Mouse (Mus musculus) kidney, adult 2 months (tissue): ENCODE results near the gene Rab8a. TPM values are rescaled to one million over a fixed set of nuclear protein-coding genes. Genes with fewer than 3 reads are reported as not detected.

Experiments used
- DNase-seq: peaks from one replicate; pipeline ENCODE4 v3.0.0; 2021
- H3K27ac ChIP-seq: fragments of 200-500 bp; 2 replicates; pipeline ENCODE4 v1.5.1; 2012; ENCODE audit warnings: low read depth, low read length, control low read depth, inconsistent platforms; ENCODE audit not compliant: insufficient read depth
- H3K27me3 ChIP-seq: fragments of 200-500 bp; replicated peaks from 2 replicates; pipeline ENCODE4 v1.6.1; 2012; ENCODE audit warnings: mild to moderate bottlenecking, moderate library complexity, low read length, inconsistent platforms; ENCODE audit not compliant: control insufficient read depth, insufficient read depth
- H3K36me3 ChIP-seq: fragments of 200-500 bp; 2 replicates; pipeline ENCODE4 v1.6.1; 2012; ENCODE audit warnings: mild to moderate bottlenecking, moderate library complexity, low read length, inconsistent platforms; ENCODE audit not compliant: control insufficient read depth, insufficient read depth
- H3K4me1 ChIP-seq: fragments of 200-500 bp; 2 replicates; pipeline ENCODE4 v1.6.1; 2011; ENCODE audit warnings: low read length; ENCODE audit not compliant: control insufficient read depth, insufficient read depth
- H3K4me3 ChIP-seq: fragments of 200-500 bp; 2 replicates; pipeline ENCODE4 v1.5.1; 2011; ENCODE audit warnings: mild to moderate bottlenecking, low read depth, low read length, control low read depth; ENCODE audit not compliant: insufficient read depth
- CTCF ChIP-seq: fragments of 200-500 bp; conservative IDR thresholded peaks from 2 replicates; pipeline ENCODE4 v1.5.1; 2011; ENCODE audit warnings: low read depth, mild to moderate bottlenecking, control low read depth, low read length, moderate library complexity, mixed read lengths; ENCODE audit not compliant: insufficient read depth, insufficient read length
- POLR2A ChIP-seq: fragments of 200-500 bp; IDR thresholded peaks from one replicate; pipeline ENCODE4 v1.6.1; 2011; ENCODE audit warnings: low read depth, low read length, control low read depth
- WGBS: fragments of 180-500 bp; shearing (Covaris S2); methylation state at CpG from one replicate; pipeline ENCODE4 v1.1.7; 2018; 5-methylcytosine and 5-hydroxymethylcytosine counted together
- polyA plus RNA-seq: library from polyadenylated mRNA; depleted of rRNA; stranded (reverse); fragments of >200 nt; gene quantifications from 2 replicates; pipeline ENCODE4 v1.2.3, GENCODE M21; 2012

Rab8a gene
- polyA plus RNA-seq, 1 experiment = 148 TPM

DNA sequence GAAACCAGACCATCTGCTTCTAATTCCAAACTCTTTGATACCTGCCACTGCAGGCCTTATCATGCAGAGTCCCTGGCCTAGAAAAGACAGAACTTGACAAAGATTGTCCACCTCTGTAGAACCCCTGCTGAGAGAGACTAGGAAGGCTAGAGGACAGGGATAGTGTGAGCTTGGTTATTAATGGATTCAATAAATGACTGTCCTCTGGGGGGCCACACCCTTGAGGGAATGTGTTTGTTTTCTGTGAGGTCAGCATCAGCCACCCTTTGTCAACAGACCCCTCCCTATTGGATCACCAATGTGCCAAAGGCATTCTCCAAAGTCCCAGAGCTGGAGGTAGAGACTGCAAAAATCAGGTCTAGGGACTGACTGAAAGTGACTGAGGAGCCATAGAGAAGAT is 31.1 kb downstream of the Rab8a start:
- DNase-seq = no peak
- H3K36me3 ChIP-seq = no peaks in the 10 kb centered on the region
- no peaks in the 10 kb centered on the region for H3K27me3 ChIP-seq

DNA sequence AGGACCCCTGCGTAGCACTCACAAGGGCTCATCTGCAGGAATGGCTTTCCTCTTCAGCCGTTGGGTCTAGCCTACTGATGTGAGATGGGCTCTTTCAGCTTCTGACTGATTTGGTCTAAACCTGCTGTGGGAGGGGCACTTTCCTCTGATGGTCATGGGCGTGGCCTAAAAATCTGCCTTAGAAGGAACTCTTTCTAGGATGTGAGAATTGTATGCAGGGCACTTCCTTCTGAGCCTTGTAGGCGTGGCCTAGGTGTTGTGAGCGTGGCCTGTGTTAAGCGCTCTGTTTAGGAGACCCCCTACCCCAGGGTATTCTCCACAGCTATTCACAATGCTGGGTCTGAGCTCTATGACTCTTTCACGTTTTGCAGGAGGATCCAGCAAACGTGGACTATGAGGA is 37.0 kb downstream of the Rab8a start:
- 68% methylated on average over 8 of the region's 8 CpGs for WGBS
- H3K27me3 ChIP-seq = no peaks in the 10 kb centered on the region
- H3K4me1 ChIP-seq = no peaks in the 10 kb centered on the region
- no peak overlapping the region for H3K27ac ChIP-seq
- H3K36me3 ChIP-seq = no peaks in the 10 kb centered on the region
- no peak for TF ChIP-seq POLR2A
- no peak for TF ChIP-seq CTCF
- no peak for DNase-seq
- H3K4me3 ChIP-seq = no peak overlapping the region

More for the DNA sequence above, 31.1 kb downstream of the Rab8a start:
- Histone ChIP-seq H3K27ac (no peak overlapping the region), H3K4me1 (no peaks in the 10 kb centered on the region), H3K4me3 (no peak overlapping the region)
- no peak for TF ChIP-seq CTCF
- no peak for TF ChIP-seq POLR2A

DNA sequence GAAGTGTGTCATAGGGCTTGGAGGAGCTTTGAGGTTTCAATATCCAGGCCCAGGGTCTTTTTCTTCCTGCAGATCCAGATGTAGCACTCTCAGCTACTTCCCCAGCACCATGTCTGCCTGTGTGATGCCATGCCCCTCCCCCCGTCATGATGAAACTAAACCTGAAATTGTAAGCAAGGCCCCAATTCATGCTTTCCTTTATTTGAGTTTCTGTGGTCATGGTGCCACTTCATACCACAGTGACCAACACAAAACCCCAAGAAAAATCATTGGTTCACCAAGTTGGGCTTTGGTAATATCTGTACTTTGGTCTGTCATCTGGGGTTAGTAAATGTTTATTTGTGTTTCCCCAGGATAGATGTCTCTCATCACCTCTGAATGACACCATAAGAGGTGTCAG is 47.6 kb downstream of the Rab8a start:
- no peak for DNase-seq
- Histone ChIP-seq H3K4me1 (no peaks in the 10 kb centered on the region), H3K27ac (no peak overlapping the region), H3K27me3 (no peaks in the 10 kb centered on the region), H3K4me3 (no peak overlapping the region), H3K36me3 (no peaks in the 10 kb centered on the region)
- TF ChIP-seq POLR2A (no peak), CTCF (no peak)
- WGBS = 78% methylated on average over 1 of the region's 1 CpGs

DNA sequence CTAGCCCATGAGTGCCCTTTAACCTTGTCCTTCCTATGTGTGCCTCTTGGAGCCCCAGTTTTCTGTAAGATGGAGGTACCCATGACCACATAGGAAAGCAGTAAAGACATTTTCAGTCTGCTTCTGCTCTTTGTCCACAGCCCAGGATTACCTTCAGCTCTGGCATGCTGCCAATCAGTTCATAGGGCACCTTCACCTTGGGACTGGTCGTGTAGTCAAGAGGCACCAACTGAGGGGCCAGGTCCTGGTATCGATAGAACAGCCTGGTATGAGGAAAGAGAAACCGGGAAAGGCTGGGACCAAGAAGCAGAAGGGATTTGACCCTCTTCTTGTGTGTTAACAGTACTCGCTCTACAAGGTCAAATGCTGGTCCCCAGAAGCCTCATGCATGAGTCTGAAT is 49.2 kb downstream of the Rab8a start:
- peak; percentile 16 for DNase-seq
- no peaks in the 10 kb centered on the region for H3K27me3 ChIP-seq
- no peaks in the 10 kb centered on the region for H3K36me3 ChIP-seq
- 66% methylated on average over 4 of the region's 4 CpGs for WGBS
- H3K4me1 ChIP-seq = no peaks in the 10 kb centered on the region
- no peak for TF ChIP-seq CTCF
- no peak for TF ChIP-seq POLR2A
- H3K27ac ChIP-seq = no peak overlapping the region
- no peak overlapping the region for H3K4me3 ChIP-seq

DNA sequence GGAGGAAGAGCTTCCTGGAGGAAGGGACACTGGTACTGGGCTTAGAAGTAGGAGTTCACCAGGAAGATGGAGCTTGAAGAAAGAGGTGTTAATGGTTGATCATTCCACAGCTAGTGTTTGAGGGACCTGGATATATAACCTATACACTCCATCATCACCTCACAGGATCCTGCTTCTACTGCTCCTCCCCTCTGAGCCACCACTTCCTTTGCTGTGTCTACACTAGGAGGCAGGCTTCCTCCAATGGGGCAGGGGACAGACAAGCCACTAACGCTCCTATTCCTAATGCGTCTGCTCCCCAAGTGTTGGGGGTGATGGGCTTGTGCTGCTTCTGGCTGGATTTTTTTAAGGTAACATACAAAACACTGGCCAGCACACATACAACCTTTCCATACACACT is 49.7 kb downstream of the Rab8a start:
- H3K27ac ChIP-seq = no peak overlapping the region
- WGBS = 70% methylated on average over 2 of the region's 2 CpGs
- no peaks in the 10 kb centered on the region for H3K27me3 ChIP-seq
- H3K36me3 ChIP-seq = no peaks in the 10 kb centered on the region
- no peak overlapping the region for H3K4me3 ChIP-seq
- H3K4me1 ChIP-seq = no peaks in the 10 kb centered on the region
- TF ChIP-seq CTCF (no peak), POLR2A (no peak)
- DNase-seq = no peak

DNA sequence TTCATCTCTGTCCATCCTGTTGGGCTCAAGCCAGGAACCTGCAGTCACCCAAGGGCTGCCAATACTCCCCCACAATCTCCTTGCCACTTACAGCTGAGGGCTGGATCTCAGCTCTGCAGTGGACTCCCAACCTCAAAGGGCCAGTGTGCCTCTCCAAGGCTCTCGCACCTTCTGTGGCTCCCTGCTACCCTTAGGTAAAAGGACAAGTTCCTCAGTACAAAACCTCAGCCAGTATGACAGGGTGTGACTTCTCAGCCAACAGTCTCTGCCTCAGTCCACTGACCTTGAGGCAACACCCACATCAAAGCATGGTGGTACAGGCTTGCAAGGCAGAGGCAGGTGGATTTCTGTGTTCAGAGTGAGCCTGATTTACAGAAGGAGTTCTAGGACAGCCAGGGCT is 50.8 kb downstream of the Rab8a start:
- no peak for DNase-seq
- no peaks in the 10 kb centered on the region for H3K4me1 ChIP-seq
- H3K4me3 ChIP-seq = no peak overlapping the region
- no peaks in the 10 kb centered on the region for H3K27me3 ChIP-seq
- TF ChIP-seq CTCF (no peak), POLR2A (no peak)
- 81% methylated on average over 1 of the region's 1 CpGs for WGBS
- H3K36me3 ChIP-seq = no peaks in the 10 kb centered on the region
- no peak overlapping the region for H3K27ac ChIP-seq

DNA sequence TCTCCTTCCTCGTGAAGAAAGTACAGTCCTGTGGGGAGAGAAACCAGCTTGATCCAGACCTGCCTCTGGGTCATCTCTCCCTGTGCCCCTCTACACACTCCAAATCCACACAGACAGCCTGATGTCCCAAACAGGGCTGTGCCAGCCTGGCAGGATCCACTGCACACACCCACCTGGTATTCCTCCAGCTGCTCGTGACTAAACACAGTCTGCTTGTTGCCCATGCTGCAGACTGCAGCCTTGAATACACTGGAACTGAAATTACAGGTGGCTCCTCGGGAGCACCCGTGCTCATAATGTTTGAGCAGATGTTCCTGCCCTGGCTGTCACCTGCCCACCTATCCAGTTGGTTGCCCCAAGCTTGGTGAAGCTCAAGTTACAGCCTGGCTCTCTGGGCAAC is 51.8 kb downstream of the Rab8a start, which contains the start of gene Cib3:
Gene Cib3 (minus strand): TSS at position 87 of the 400 bp plus-strand sequence.
- H3K27me3 ChIP-seq = no peaks in the 10 kb centered on the region
- TF ChIP-seq POLR2A = no peak
- no peak for TF ChIP-seq CTCF
- H3K4me3 ChIP-seq = no peak within 1 kb of the TSS
- DNase-seq = no peak
- H3K4me1 ChIP-seq = no peaks in the 10 kb centered on the region
- 31% methylated on average over 4 of the region's 4 CpGs for whole genome bisulfite sequencing
- no peak within 1 kb of the TSS for H3K27ac ChIP-seq
- H3K36me3 ChIP-seq = no peaks in the 10 kb centered on the region

DNA sequence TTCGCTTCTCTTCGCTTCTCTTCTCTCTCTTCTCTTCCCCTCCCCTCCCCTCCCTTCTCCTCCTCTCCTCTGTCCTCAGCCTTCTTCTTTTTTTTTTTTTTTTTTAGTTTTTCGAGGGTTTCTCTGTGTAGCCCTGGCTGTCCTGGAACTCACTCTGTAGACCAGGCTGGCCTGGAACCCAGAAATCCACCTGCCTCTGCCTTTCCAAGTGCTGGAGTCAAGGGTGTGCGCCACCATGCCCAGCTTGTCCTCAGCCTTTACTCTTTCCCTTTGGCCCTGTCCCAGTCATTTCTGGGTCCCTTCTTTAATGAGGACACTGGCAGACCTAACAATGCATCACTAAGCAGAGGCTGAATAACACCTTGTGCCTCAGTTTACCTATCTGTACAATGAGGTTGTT is 52.5 kb downstream of the Rab8a start, which contains the start of gene Gm11034:
Gene Gm11034 (minus strand): TSS at position 101 of the 400 bp plus-strand sequence.
- Histone ChIP-seq H3K27me3 (no peaks in the 10 kb centered on the region), H3K36me3 (no peaks in the 10 kb centered on the region), H3K4me1 (no peaks in the 10 kb centered on the region), H3K27ac (no peak within 1 kb of the TSS), H3K4me3 (no peak within 1 kb of the TSS)
- DNase-seq = no peak
- 80% methylated on average over 4 of the region's 4 CpGs for WGBS
- TF ChIP-seq POLR2A (no peak), CTCF (no peak)
